Mouse (Mus musculus): ENCODE measurements around the gene Gsg1l. TPM values are rescaled to one million over a fixed set of nuclear protein-coding genes. Genes with fewer than 3 reads are reported as not detected.

The Gsg1l gene
- polyA plus RNA-seq, 1 experiment = not detected

- TF ChIP-seq GATA1 (IDR thresholded peaks at IDR 0.05; ENCODE audit: low read length) (no peak), TAL1 (IDR thresholded peaks at IDR 0.05; ENCODE audit: low read length) (no peak)
- Histone ChIP-seq H3K4me1 (ENCODE audit: control insufficient read depth) (peaks cover 5% of the 10 kb centered on the region), H3K36me3 (ENCODE audit: control insufficient read depth) (no peaks in the 10 kb centered on the region), H3K4me3 (replicated peaks) (no peak overlapping the region), H3K27me3 (ENCODE audit: control insufficient read depth) (no peaks in the 10 kb centered on the region), H3K9me3 (ENCODE audit: control insufficient read depth, low read length) (no peaks in the 10 kb centered on the region)
Measured at GRCm38 (mm10) chr7:125828561-125828960, 253.7 kb downstream of the Gsg1l start.

Other genes starting within 250 kb of the Gsg1l start
- 4.8 and 9.6 TPM in 2 replicates for gene Xpo6, start 118.1 kb upstream of the Gsg1l start, polyA plus RNA-seq (2012)
- 0.05 and 0.06 TPM in 2 replicates for gene Sbk1, start 190.2 kb upstream of the Gsg1l start, polyA plus RNA-seq (2012)

All from erythroblast, embryonic 14.5 days (primary cell).